Mouse (Mus musculus): ENCODE measurements around the gene Plekha3.

Plekha3 gene

GRCm38 (mm10) chr2:76676401-76677226 is 1.5 kb downstream of the Plekha3 start:
- no peak for DNase-seq (ENCODE audit: low spot score in 2 of 2)

GRCm38 (mm10) chr2:76682301-76682700 is 7.2 kb downstream of the Plekha3 start:
- no peak for DNase-seq (ENCODE audit: low spot score in 2 of 2)

- no peak for DNase-seq (ENCODE audit: low spot score in 2 of 2)
Observed at GRCm38 (mm10) chr2:76686986-76687385, 11.9 kb downstream of the Plekha3 start.

GRCm38 (mm10) chr2:76687608-76688007 is 12.5 kb downstream of the Plekha3 start:
- DNase-seq (ENCODE audit: low spot score in 2 of 2) = no peak

GRCm38 (mm10) chr2:76688162-76688561 is 13.1 kb downstream of the Plekha3 start:
- no peak for DNase-seq (ENCODE audit: low spot score in 2 of 2)

DNA sequence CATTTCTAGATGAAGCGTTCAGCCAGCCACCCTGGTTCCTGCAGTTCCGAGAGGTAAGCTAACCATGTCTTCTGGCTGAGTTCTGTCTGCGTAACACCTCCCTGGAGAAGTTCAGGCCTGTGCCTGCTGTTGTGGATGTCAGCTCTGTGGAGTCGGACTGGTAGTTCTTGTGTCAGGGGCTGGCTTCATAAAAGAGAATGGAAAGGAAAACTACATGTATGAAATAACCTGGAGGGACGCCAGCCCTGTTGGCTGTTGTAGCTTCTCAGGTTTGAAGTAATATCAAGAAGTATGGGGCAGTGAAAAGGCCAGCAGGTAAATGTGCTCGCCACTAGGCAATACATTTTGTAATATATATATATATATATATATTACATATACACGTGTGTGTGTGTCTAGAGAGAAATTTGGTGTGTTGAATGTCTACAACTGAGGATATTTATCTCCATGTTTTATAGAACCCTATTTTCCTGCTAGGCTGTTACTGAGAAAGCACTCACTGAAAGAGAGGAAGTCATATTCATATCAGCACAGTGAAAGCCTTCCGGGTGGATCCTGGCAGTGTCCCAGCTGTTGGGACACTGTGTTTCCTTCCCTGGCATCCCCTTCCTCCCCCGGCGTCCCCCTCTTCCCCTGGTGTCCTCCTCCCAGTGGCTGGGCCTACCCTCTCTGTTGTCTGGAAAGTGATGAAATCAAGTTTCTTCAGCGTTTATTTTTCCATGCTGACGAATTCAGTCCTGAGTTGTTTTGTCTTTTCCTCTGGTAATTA is 15.5 kb downstream of the Plekha3 start:
- DNase-seq (ENCODE audit: low spot score in 2 of 2) = no peak

- DNase-seq (ENCODE audit: low spot score in 2 of 2) = no peak
Observed at GRCm38 (mm10) chr2:76693765-76694164, 18.7 kb downstream of the Plekha3 start.

- DNase-seq (ENCODE audit: low spot score in 2 of 2) = no peak
Observed at GRCm38 (mm10) chr2:76695290-76695689, 20.2 kb downstream of the Plekha3 start.

GRCm38 (mm10) chr2:76702188-76702587 is 27.1 kb downstream of the Plekha3 start:
- DNase-seq (ENCODE audit: low spot score in 2 of 2) = no peak

- DNase-seq (ENCODE audit: low spot score in 2 of 2) = no peak
Observed at GRCm38 (mm10) chr2:76702751-76703150, 27.7 kb downstream of the Plekha3 start.

DNA sequence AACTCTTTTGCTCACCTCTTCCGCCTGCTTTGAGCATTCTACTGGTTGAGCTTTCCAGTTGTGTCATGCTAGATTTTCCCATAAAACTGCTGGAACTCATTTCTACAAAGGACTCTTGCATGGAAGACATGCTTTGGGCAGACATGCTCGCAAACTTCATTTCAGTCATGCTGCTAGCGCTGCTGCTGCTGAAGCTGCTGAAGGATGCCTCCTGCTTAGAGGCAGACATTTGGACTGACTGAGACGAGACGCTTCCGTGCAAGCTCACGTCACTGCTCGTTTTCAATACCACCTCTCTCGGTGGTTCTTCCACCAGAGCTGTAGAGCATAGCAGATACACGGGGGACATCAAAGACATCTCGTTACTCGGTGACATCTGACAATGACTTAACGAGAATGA is 30.6 kb downstream of the Plekha3 start:
- no peak for DNase-seq (ENCODE audit: low spot score in 2 of 2)

- DNase-seq (ENCODE audit: low spot score in 2 of 2) = no peak
Observed at GRCm38 (mm10) chr2:76708512-76708911, 33.4 kb downstream of the Plekha3 start.

DNA sequence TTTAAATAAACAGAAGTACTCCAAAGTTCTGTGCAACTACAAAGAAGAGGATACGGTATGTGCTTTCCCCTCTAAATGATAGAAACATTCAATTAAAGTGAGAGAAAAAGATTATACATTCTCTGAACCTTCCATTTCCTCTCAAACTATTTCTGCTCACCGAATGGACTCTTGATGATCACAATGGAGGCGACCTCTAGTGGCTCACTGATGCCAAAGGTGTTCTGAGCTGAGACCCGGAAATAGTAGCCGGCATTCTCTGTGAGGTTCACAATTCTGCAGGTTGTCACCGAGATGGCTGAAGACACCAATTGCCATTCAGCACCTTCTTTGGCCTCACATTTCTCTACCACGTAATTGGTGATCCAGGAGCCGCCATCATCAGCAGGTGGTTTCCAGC is 39.9 kb downstream of the Plekha3 start:
- no peak for DNase-seq (ENCODE audit: low spot score in 2 of 2)

GRCm38 (mm10) chr2:76719650-76720049 is 44.6 kb downstream of the Plekha3 start:
- DNase-seq (ENCODE audit: low spot score in 2 of 2) = peak in 1 of 2 experiments; percentile 50

All from urinary bladder, postnatal 4 days (tissue).